Mouse (Mus musculus) lung, embryonic 16.5 days (tissue): ENCODE results near the gene Flot1. TPM values are rescaled to one million over a fixed set of nuclear protein-coding genes. Genes with fewer than 3 reads are reported as not detected.

Source experiments
- ATAC-seq: fragments of 200-750 bp; cut with Nextera tagmentation; 2 replicates; pipeline ENCODE4 v1.8.0; 2017; ENCODE audit warnings: low read depth, mild to moderate bottlenecking, moderate library complexity
- H3K27ac ChIP-seq: fragments of 300-500 bp; sonication (generic); 2 replicates; pipeline ENCODE4 v1.5.1; 2014; ENCODE audit warnings: mild to moderate bottlenecking, control low read depth, low read length
- H3K27me3 ChIP-seq: fragments of 300-500 bp; sonication (generic); 2 replicates; pipeline ENCODE4 v1.6.1; 2014; ENCODE audit warnings: low read depth, low read length, mixed read lengths; ENCODE audit not compliant: control insufficient read depth, insufficient read depth
- H3K36me3 ChIP-seq: fragments of 300-500 bp; sonication (generic); 2 replicates; pipeline ENCODE4 v1.6.1; 2014; ENCODE audit warnings: low read length; ENCODE audit not compliant: control insufficient read depth, insufficient read depth
- H3K4me1 ChIP-seq: fragments of 300-500 bp; sonication (generic); replicated peaks from 2 replicates; pipeline ENCODE4 v1.6.1; 2014; ENCODE audit warnings: low read length, mixed read lengths; ENCODE audit not compliant: control insufficient read depth, insufficient read depth
- H3K4me2 ChIP-seq: fragments of 300-500 bp; sonication (generic); 2 replicates; pipeline ENCODE4 v1.6.1; 2014; ENCODE audit warnings: low read depth, low read length, control low read depth
- H3K4me3 ChIP-seq: fragments of 300-500 bp; sonication (generic); 2 replicates; pipeline ENCODE4 v1.5.1; 2014; ENCODE audit warnings: mild to moderate bottlenecking, low read length, control low read depth
- H3K9ac ChIP-seq: fragments of 300-500 bp; sonication (generic); 2 replicates; pipeline ENCODE4 v1.6.1; 2014; ENCODE audit warnings: low read length, control low read depth
- H3K9me3 ChIP-seq: fragments of 300-500 bp; sonication (generic); 2 replicates; pipeline ENCODE4 v1.6.1; 2016; ENCODE audit warnings: low read length; ENCODE audit not compliant: control insufficient read depth
- WGBS: fragments of 180-500 bp; shearing (Covaris S2); extraction: QIAGEN DNeasy Blood & Tissue Kit; methylation state at CpG from one replicate; pipeline ENCODE4 v1.1.7; 2014; 5-methylcytosine and 5-hydroxymethylcytosine counted together
- polyA plus RNA-seq: library from polyadenylated mRNA; unstranded; fragments of >200 nt; fragmentation: Nextera tagmentation; extraction: Ambion mirVana; gene quantifications from 2 replicates; pipeline ENCODE4 v1.2.1, GENCODE M21; 2015

The Flot1 gene
- polyA plus RNA-seq, 1 experiment from 2014 or later: 57.8 TPM

GRCm38 (mm10) chr17:35803858-35804399, 19.1 kb upstream of the Flot1 start:
- Histone ChIP-seq H3K4me3 (no peak overlapping the region), H3K36me3 (no peaks in the 10 kb centered on the region), H3K9ac (no peak overlapping the region), H3K27me3 (no peaks in the 10 kb centered on the region), H3K4me2 (no peak overlapping the region), H3K27ac (peak overlapping the region; percentile 64), H3K9me3 (no peaks in the 10 kb centered on the region), H3K4me1 (peaks cover 12% of the 10 kb centered on the region)
- WGBS: 53% methylated on average over 4 of the region's 4 CpGs
- peak; percentile 63 for ATAC-seq

- H3K4me1 ChIP-seq: peaks cover 17% of the 10 kb centered on the region
- peak; percentile 59 for ATAC-seq
- no peak overlapping the region for H3K4me2 ChIP-seq
- peak overlapping the region; percentile 44; the same call in 1 of the 2 replicates for H3K9ac ChIP-seq
- peak overlapping the region; percentile 77 for H3K27ac ChIP-seq
- H3K36me3 ChIP-seq: no peaks in the 10 kb centered on the region
- 40% methylated on average over 9 of the region's 9 CpGs for WGBS
- no peaks in the 10 kb centered on the region for H3K9me3 ChIP-seq
- no peak overlapping the region for H3K4me3 ChIP-seq
- no peaks in the 10 kb centered on the region for H3K27me3 ChIP-seq
Observed at GRCm38 (mm10) chr17:35808073-35808472, 15.0 kb upstream of the Flot1 start.

GRCm38 (mm10) chr17:35809395-35809794, 13.6 kb upstream of the Flot1 start:
- Histone ChIP-seq H3K9ac (no peak overlapping the region), H3K4me2 (no peak overlapping the region), H3K4me3 (no peak overlapping the region), H3K36me3 (no peaks in the 10 kb centered on the region), H3K27me3 (no peaks in the 10 kb centered on the region), H3K27ac (no peak overlapping the region), H3K4me1 (peaks cover 27% of the 10 kb centered on the region), H3K9me3 (no peaks in the 10 kb centered on the region)
- no peak for ATAC-seq
- 85% methylated on average over 11 of the region's 11 CpGs for WGBS

GRCm38 (mm10) chr17:35810900-35811648, 12.0 kb upstream of the Flot1 start:
- no peaks in the 10 kb centered on the region for H3K36me3 ChIP-seq
- no peaks in the 10 kb centered on the region for H3K27me3 ChIP-seq
- 0 out of 2 replicates have a peak overlapping the region, but pooled peaks have one; percentile 21 for H3K9ac ChIP-seq
- ATAC-seq: no peak
- H3K4me1 ChIP-seq: peaks cover 39% of the 10 kb centered on the region
- H3K4me3 ChIP-seq: no peak overlapping the region
- 50% methylated on average over 5 of the region's 5 CpGs for WGBS
- no peak overlapping the region for H3K4me2 ChIP-seq
- peak overlapping the region; percentile 33; the same call in 1 of the 2 replicates for H3K27ac ChIP-seq
- no peaks in the 10 kb centered on the region for H3K9me3 ChIP-seq

- H3K4me3 ChIP-seq: no peak overlapping the region
- H3K9ac ChIP-seq: no peak overlapping the region
- no peaks in the 10 kb centered on the region for H3K36me3 ChIP-seq
- no peak overlapping the region for H3K4me2 ChIP-seq
- peaks cover 47% of the 10 kb centered on the region for H3K4me1 ChIP-seq
- no peak for ATAC-seq
- WGBS: 69% methylated on average over 5 of the region's 5 CpGs
- no peaks in the 10 kb centered on the region for H3K27me3 ChIP-seq
- peak overlapping the region; percentile 94 for H3K27ac ChIP-seq
- H3K9me3 ChIP-seq: no peaks in the 10 kb centered on the region
Observed at GRCm38 (mm10) chr17:35812307-35812706, 10.7 kb upstream of the Flot1 start.

GRCm38 (mm10) chr17:35812736-35813135, 10.3 kb upstream of the Flot1 start:
- no peaks in the 10 kb centered on the region for H3K36me3 ChIP-seq
- WGBS: 42% methylated on average over 6 of the region's 6 CpGs
- ATAC-seq: peak; percentile 19
- H3K4me3 ChIP-seq: no peak overlapping the region
- H3K9me3 ChIP-seq: no peaks in the 10 kb centered on the region
- H3K9ac ChIP-seq: peak overlapping the region; percentile 29; the same call in 1 of the 2 replicates
- H3K4me1 ChIP-seq: peaks cover 51% of the 10 kb centered on the region
- no peak overlapping the region for H3K4me2 ChIP-seq
- no peaks in the 10 kb centered on the region for H3K27me3 ChIP-seq
- peak overlapping the region; percentile 94 for H3K27ac ChIP-seq

GRCm38 (mm10) chr17:35813245-35813647, 9.8 kb upstream of the Flot1 start:
- Histone ChIP-seq H3K4me3 (no peak overlapping the region), H3K9ac (peak overlapping the region; percentile 29; the same call in 1 of the 2 replicates), H3K27ac (peak overlapping the region; percentile 94), H3K4me2 (no peak overlapping the region), H3K27me3 (no peaks in the 10 kb centered on the region), H3K9me3 (no peaks in the 10 kb centered on the region), H3K4me1 (peaks cover 50% of the 10 kb centered on the region), H3K36me3 (no peaks in the 10 kb centered on the region)
- ATAC-seq: peak; percentile 91
- 9% methylated on average over 7 of the region's 7 CpGs for WGBS

GRCm38 (mm10) chr17:35813653-35814052, 9.4 kb upstream of the Flot1 start:
- 0 out of 2 replicates have a peak overlapping the region, but pooled peaks have one; percentile 3 for H3K4me2 ChIP-seq
- peak; percentile 50 for ATAC-seq
- H3K36me3 ChIP-seq: no peaks in the 10 kb centered on the region
- H3K4me3 ChIP-seq: no peak overlapping the region
- peak overlapping the region; percentile 94 for H3K27ac ChIP-seq
- H3K9me3 ChIP-seq: no peaks in the 10 kb centered on the region
- no peaks in the 10 kb centered on the region for H3K27me3 ChIP-seq
- 47% methylated on average over 7 of the region's 7 CpGs for WGBS
- no peak overlapping the region for H3K9ac ChIP-seq
- peaks cover 50% of the 10 kb centered on the region for H3K4me1 ChIP-seq

- H3K9me3 ChIP-seq: no peaks in the 10 kb centered on the region
- H3K9ac ChIP-seq: no peak overlapping the region
- H3K4me2 ChIP-seq: no peak overlapping the region
- peaks cover 50% of the 10 kb centered on the region for H3K4me1 ChIP-seq
- H3K27ac ChIP-seq: peak overlapping the region; percentile 51
- no peak for ATAC-seq
- no peaks in the 10 kb centered on the region for H3K36me3 ChIP-seq
- H3K4me3 ChIP-seq: no peak overlapping the region
- no peaks in the 10 kb centered on the region for H3K27me3 ChIP-seq
- 38% methylated on average over 6 of the region's 6 CpGs for WGBS
Observed at GRCm38 (mm10) chr17:35814678-35815077, 8.4 kb upstream of the Flot1 start.
